Comparison of ENCODE assay signal across 9 mouse cellular contexts in genomic region chr3:96708684-96709064, GRCm38 (mm10). TPM values are rescaled to one million over a fixed set of nuclear protein-coding genes. Genes with fewer than 3 reads are reported as not detected.
A peak's percentile ranks its signal among the peaks of the same experiment; 100 is the strongest.
DNase-seq lines count a peak whose midpoint lies in the region; ATAC-seq and TF ChIP-seq lines count a peak whose summit lies in the region.
"Had no signal": no experiment of that assay in that cellular context is flagged by ENCODE, and none has a peak within 500 bp of the region (broad histone marks: within the 10 kb centered on the region; RNA-seq: fewer than 3 reads in every experiment).

No protein-coding gene starts in this region.

- ATAC-seq in neural tube, embryonic 11.5 days (ENCODE audit: insufficient read depth, low FRiP score, low TSS enrichment) = no peak; the same call in 1 of the 2 replicates
- no peak for ATAC-seq in limb, embryonic 15.5 days (ENCODE audit: insufficient number of reproducible peaks, low FRiP score, low TSS enrichment, low read depth)
- no peak for ATAC-seq in stomach, embryonic 15.5 days (ENCODE audit: insufficient read depth, low FRiP score, low read depth)
- no peak for ATAC-seq in activated CD4-positive, CD25-positive, alpha-beta regulatory T cell, adult 4 months

- 0 out of 2 replicates have a peak, but pooled peaks cover 4% of the 10 kb centered on the region for H3K4me1 ChIP-seq in neural tube, embryonic 11.5 days (ENCODE audit: control insufficient read depth, insufficient read depth, low read length)
- peaks cover 11% of the 10 kb centered on the region for H3K4me1 ChIP-seq in limb, embryonic 15.5 days
- H3K4me1 ChIP-seq in stomach, embryonic 15.5 days = 0 out of 2 replicates have a peak, but pooled peaks cover 10% of the 10 kb centered on the region

- H3K36me3 ChIP-seq in neural tube, embryonic 11.5 days (ENCODE audit: control insufficient read depth, insufficient read depth, low read length) = peaks cover 10% of the 10 kb centered on the region
- peaks cover 61% of the 10 kb centered on the region for H3K36me3 ChIP-seq in limb, embryonic 15.5 days
- H3K36me3 ChIP-seq in stomach, embryonic 15.5 days = peaks cover 48% of the 10 kb centered on the region

- no peaks in the 10 kb centered on the region for H3K27me3 ChIP-seq in neural tube, embryonic 11.5 days (ENCODE audit: control insufficient read depth, insufficient read depth, low read length)
- H3K27me3 ChIP-seq in limb, embryonic 15.5 days = 0 out of 2 replicates have a peak, but pooled peaks cover 4% of the 10 kb centered on the region
- H3K27me3 ChIP-seq in stomach, embryonic 15.5 days (replicated peaks) = no peaks in the 10 kb centered on the region

- no peak for TF ChIP-seq CTCF in gastrocnemius, adult 2 months (IDR thresholded peaks at IDR 0.05)

- 51% methylated on average over 2 of the region's 2 CpGs for WGBS in neural tube, embryonic 11.5 days
- WGBS in limb, embryonic 15.5 days = 62% methylated on average over 2 of the region's 2 CpGs
- 53% methylated on average over 2 of the region's 2 CpGs for WGBS in stomach, embryonic 15.5 days

- peak overlapping the region; percentile 74 for H3K4me3 ChIP-seq in gastrocnemius, adult 2 months
- H3K4me3 ChIP-seq in neural tube, embryonic 11.5 days (ENCODE audit: low read depth, low read length) = peak overlapping the region; percentile 43
- no peak overlapping the region for H3K4me3 ChIP-seq in limb, embryonic 15.5 days
- no peak overlapping the region for H3K4me3 ChIP-seq in stomach, embryonic 15.5 days (replicated peaks)

- no peaks in the 10 kb centered on the region for H3K9me3 ChIP-seq in neural tube, embryonic 11.5 days (ENCODE audit: control insufficient read depth, low read length)
- no peaks in the 10 kb centered on the region for H3K9me3 ChIP-seq in limb, embryonic 15.5 days
- no peaks in the 10 kb centered on the region for H3K9me3 ChIP-seq in stomach, embryonic 15.5 days

- intact Hi-C loops in gastrocnemius, adult 2 months (cut with DNase I) = loop anchor here (5.0 kb wide), 1 partner anchor 41 kb away; no protein-coding TSS in a partner anchor

- H3K4me2 ChIP-seq in neural tube, embryonic 11.5 days (ENCODE audit: low read depth) = peak overlapping the region; percentile 94
- H3K4me2 ChIP-seq in limb, embryonic 15.5 days = 0 out of 2 replicates have a peak overlapping the region, but pooled peaks have one; percentile 97
- peak overlapping the region; percentile 98 for H3K4me2 ChIP-seq in stomach, embryonic 15.5 days

- H3K9ac ChIP-seq in neural tube, embryonic 11.5 days (ENCODE audit: low read length) = no peak overlapping the region
- no peak overlapping the region for H3K9ac ChIP-seq in limb, embryonic 15.5 days
- H3K9ac ChIP-seq in stomach, embryonic 15.5 days = no peak overlapping the region

- DNase-seq in gastrocnemius, adult 2 months = no peak
- no peak for DNase-seq in gastrocnemius, adult 8-10 months (ENCODE audit: low spot score in 2 of 2)
- no peak for DNase-seq in neural tube, embryonic 11.5 days (ENCODE audit: low spot score)
- DNase-seq in neural tube, embryonic 10.5 days (ENCODE audit: extremely low spot score, low spot score) = no peak
- DNase-seq in layer of hippocampus, adult 11-12 months (ENCODE audit: low spot score) = no peak

- no peak overlapping the region; the same call in 1 of the 2 replicates for H3K27ac ChIP-seq in gastrocnemius, adult 2 months
- H3K27ac ChIP-seq in neural tube, embryonic 11.5 days (ENCODE audit: low read depth, low read length) = no peak overlapping the region
- no peak overlapping the region for H3K27ac ChIP-seq in limb, embryonic 15.5 days
- no peak overlapping the region for H3K27ac ChIP-seq in stomach, embryonic 15.5 days

RNA-seq across cellular contexts. Expression of gene Nudt17, which starts 0.3 kb away (rescaled TPM):
- under 1 TPM; 0.31 to 0.73 TPM for total RNA-seq in gastrocnemius, adult 2 months (2021)
- under 1 TPM; 0.39 to 0.68 (median 0.54) TPM for total RNA-seq in gastrocnemius, adult 8-10 months (2022)
- polyA plus RNA-seq in neural tube, embryonic 11.5 days (2014; fragmentation: Nextera tagmentation; extraction: Ambion mirVana) = 12.7 and 14.3 TPM in 2 replicates
- polyA plus RNA-seq in limb, embryonic 15.5 days (2015; fragmentation: Nextera tagmentation; extraction: Ambion mirVana) = 16.8 and 17.9 TPM in 2 replicates
- 6.2 and 7.3 TPM in 2 replicates for polyA plus RNA-seq in stomach, embryonic 15.5 days (2015; fragmentation: Nextera tagmentation; extraction: Ambion mirVana)
- polyA plus RNA-seq in activated CD4-positive, CD25-positive, alpha-beta regulatory T cell, adult 4 months (2017; shearing (Covaris generic)) = 1 to 10 TPM; 1.1 to 1.4 TPM

RNA-seq across cellular contexts. Expression of gene Pias3, which starts 12.5 kb away (rescaled TPM):
- 1 to 10 TPM; 5.5 to 5.6 TPM for total RNA-seq in gastrocnemius, adult 2 months (2021)
- total RNA-seq in gastrocnemius, adult 8-10 months (2022) = 1 to 10 TPM; 4.9 to 7.4 (median 6.0) TPM
- 30.3 and 35.2 TPM in 2 replicates for polyA plus RNA-seq in neural tube, embryonic 11.5 days (2014; fragmentation: Nextera tagmentation; extraction: Ambion mirVana)
- 65.2 and 66.5 TPM in 2 replicates for polyA plus RNA-seq in limb, embryonic 15.5 days (2015; fragmentation: Nextera tagmentation; extraction: Ambion mirVana)
- polyA plus RNA-seq in stomach, embryonic 15.5 days (2015; fragmentation: Nextera tagmentation; extraction: Ambion mirVana) = 49.3 and 51.9 TPM in 2 replicates
- polyA plus RNA-seq in activated CD4-positive, CD25-positive, alpha-beta regulatory T cell, adult 4 months (2017; shearing (Covaris generic)) = 10 to 100 TPM; 30.8 to 41.5 TPM

RNA-seq across cellular contexts. Expression of gene Polr3c, which starts 18.8 kb away (rescaled TPM):
- 10 to 100 TPM; 23.2 to 24.3 TPM for total RNA-seq in gastrocnemius, adult 2 months (2021)
- total RNA-seq in gastrocnemius, adult 8-10 months (2022) = 10 to 100 TPM; 24.4 to 27.5 (median 26.3) TPM
- 38.4 and 43.7 TPM in 2 replicates for polyA plus RNA-seq in neural tube, embryonic 11.5 days (2014; fragmentation: Nextera tagmentation; extraction: Ambion mirVana)
- 28.0 and 29.7 TPM in 2 replicates for polyA plus RNA-seq in limb, embryonic 15.5 days (2015; fragmentation: Nextera tagmentation; extraction: Ambion mirVana)
- polyA plus RNA-seq in stomach, embryonic 15.5 days (2015; fragmentation: Nextera tagmentation; extraction: Ambion mirVana) = 31.8 and 35.2 TPM in 2 replicates
- 10 to 100 TPM; 67.6 to 69.6 TPM for polyA plus RNA-seq in activated CD4-positive, CD25-positive, alpha-beta regulatory T cell, adult 4 months (2017; shearing (Covaris generic))

RNA-seq across cellular contexts. Expression of gene Rnf115, which starts 18.8 kb away (rescaled TPM):
- 10 to 100 TPM; 60.7 to 69.3 TPM for total RNA-seq in gastrocnemius, adult 2 months (2021)
- total RNA-seq in gastrocnemius, adult 8-10 months (2022) = 10 to 100 TPM; 58.9 to 79.6 (median 70.5) TPM
- 79.6 and 81.6 TPM in 2 replicates for polyA plus RNA-seq in neural tube, embryonic 11.5 days (2014; fragmentation: Nextera tagmentation; extraction: Ambion mirVana)
- 37.8 and 37.9 TPM in 2 replicates for polyA plus RNA-seq in limb, embryonic 15.5 days (2015; fragmentation: Nextera tagmentation; extraction: Ambion mirVana)
- polyA plus RNA-seq in stomach, embryonic 15.5 days (2015; fragmentation: Nextera tagmentation; extraction: Ambion mirVana) = 40.4 and 42.7 TPM in 2 replicates
- polyA plus RNA-seq in activated CD4-positive, CD25-positive, alpha-beta regulatory T cell, adult 4 months (2017; shearing (Covaris generic)) = 10 to 100 TPM; 62.2 to 68.7 TPM

RNA-seq across cellular contexts. Expression of gene Ankrd35, which starts 38.7 kb away (rescaled TPM):
- total RNA-seq in gastrocnemius, adult 2 months (2021) = under 1 TPM; 0.22 to 0.26 TPM
- total RNA-seq in gastrocnemius, adult 8-10 months (2022) = under 1 TPM; 0.24 to 0.48 (median 0.40) TPM
- polyA plus RNA-seq in neural tube, embryonic 11.5 days (2014; fragmentation: Nextera tagmentation; extraction: Ambion mirVana) = 0.11 and 0.16 TPM in 2 replicates
- polyA plus RNA-seq in limb, embryonic 15.5 days (2015; fragmentation: Nextera tagmentation; extraction: Ambion mirVana) = 11.4 and 12.8 TPM in 2 replicates
- polyA plus RNA-seq in stomach, embryonic 15.5 days (2015; fragmentation: Nextera tagmentation; extraction: Ambion mirVana) = 2.8 and 3.8 TPM in 2 replicates
- under 1 TPM in 1 of 2 experiments, not detected in 1; 0.13 TPM for polyA plus RNA-seq in activated CD4-positive, CD25-positive, alpha-beta regulatory T cell, adult 4 months (2017; shearing (Covaris generic))
- total RNA-seq: liver, adult 2 months had no signal

Comparison
In these comparisons a context has a peak if more than half of its experiments do, and no peak if none do; other contexts are left out.
1. H3K4me3 ChIP-seq: peak in gastrocnemius, adult 2 months (single experiment) and neural tube, embryonic 11.5 days (single experiment); none in limb, embryonic 15.5 days (single experiment) and stomach, embryonic 15.5 days (single experiment).
2. Peak in every context shown above with its lines, with median percentiles within 50 percentile points of each other: H3K4me2 ChIP-seq.